ENCODE assay signal across 11 mouse cellular contexts in genomic region chr6:87779174-87780165, GRCm38 (mm10). TPM values are rescaled to one million over a fixed set of nuclear protein-coding genes. Genes with fewer than 3 reads are reported as not detected.
DNase-seq lines count a peak whose midpoint lies in the region; ATAC-seq and TF ChIP-seq lines count a peak whose summit lies in the region.
"Had no signal": no experiment of that assay in that cellular context is flagged by ENCODE, and none has a peak within 500 bp of the region (broad histone marks: within the 10 kb centered on the region; RNA-seq: fewer than 3 reads in every experiment).

No protein-coding gene starts in this region.

- H3K4me2 ChIP-seq in heart, embryonic 15.5 days: no peak overlapping the region
- H3K4me2 ChIP-seq in hindbrain, embryonic 11.5 days (replicated peaks; ENCODE audit: low read depth, low read length): no peak overlapping the region
- H3K4me2 ChIP-seq: embryonic facial prominence, embryonic 12.5 days; lung, embryonic 15.5 days had no signal

- WGBS in heart, embryonic 15.5 days: 85% methylated on average over 11 of the region's 11 CpGs
- 85% methylated on average over 11 of the region's 11 CpGs for WGBS in hindbrain, embryonic 11.5 days

- no peaks in the 10 kb centered on the region for H3K9me3 ChIP-seq in heart, embryonic 15.5 days (replicated peaks)
- no peaks in the 10 kb centered on the region for H3K9me3 ChIP-seq in hindbrain, embryonic 11.5 days (ENCODE audit: control insufficient read depth, low read length)
- H3K9me3 ChIP-seq: embryonic facial prominence, embryonic 12.5 days; lung, embryonic 15.5 days had no signal

- intact Hi-C loops in heart, postnatal 25 days (cut with DNase I): no loop called here

- H3K27ac ChIP-seq in heart, embryonic 15.5 days: no peak overlapping the region
- no peak overlapping the region for H3K27ac ChIP-seq in hindbrain, embryonic 11.5 days (ENCODE audit: low read depth, low read length)
- H3K27ac ChIP-seq: embryonic facial prominence, embryonic 12.5 days; lung, embryonic 15.5 days had no signal

- peaks cover 15% of the 10 kb centered on the region for H3K4me1 ChIP-seq in heart, embryonic 15.5 days (replicated peaks)
- H3K4me1 ChIP-seq in hindbrain, embryonic 11.5 days (replicated peaks; ENCODE audit: control insufficient read depth, insufficient read depth, low read length): no peaks in the 10 kb centered on the region
- H3K4me1 ChIP-seq: embryonic facial prominence, embryonic 12.5 days had no signal

- no peak overlapping the region for H3K4me3 ChIP-seq in heart, embryonic 15.5 days
- H3K4me3 ChIP-seq in hindbrain, embryonic 11.5 days (ENCODE audit: low read depth, low read length): no peak overlapping the region
- H3K4me3 ChIP-seq: embryonic facial prominence, embryonic 12.5 days; lung, embryonic 15.5 days had no signal

- H3K9ac ChIP-seq in heart, embryonic 15.5 days: no peak overlapping the region
- no peak overlapping the region for H3K9ac ChIP-seq in hindbrain, embryonic 11.5 days (ENCODE audit: low read depth, low read length)
- H3K9ac ChIP-seq: embryonic facial prominence, embryonic 12.5 days; lung, embryonic 15.5 days had no signal

- peak; percentile 4; the same call in 1 of the 2 replicates for TF ChIP-seq CTCF in brain, embryonic 14.5 days (IDR thresholded peaks at IDR 0.05; ENCODE audit: borderline replicate concordance, extremely low read depth, insufficient read depth, insufficient read length)

- no peak for TF ChIP-seq POLR2A in brain, embryonic 14.5 days (IDR thresholded peaks at IDR 0.05; ENCODE audit: borderline replicate concordance, extremely low read depth, insufficient read depth, insufficient read length, poor library complexity, severe bottlenecking)

- H3K36me3 ChIP-seq in heart, embryonic 15.5 days: no peaks in the 10 kb centered on the region
- no peaks in the 10 kb centered on the region for H3K36me3 ChIP-seq in hindbrain, embryonic 11.5 days (ENCODE audit: control insufficient read depth, insufficient read depth, low read length)
- H3K36me3 ChIP-seq: embryonic facial prominence, embryonic 12.5 days; lung, embryonic 15.5 days had no signal

- no peaks in the 10 kb centered on the region for H3K27me3 ChIP-seq in heart, embryonic 15.5 days
- H3K27me3 ChIP-seq in hindbrain, embryonic 11.5 days (ENCODE audit: control insufficient read depth, insufficient read depth, low read length): no peaks in the 10 kb centered on the region
- H3K27me3 ChIP-seq: embryonic facial prominence, embryonic 12.5 days; lung, embryonic 15.5 days had no signal

- peak; percentile 40; the same call in 1 of the 2 replicates for ATAC-seq in heart, embryonic 15.5 days (replicated peaks; ENCODE audit: insufficient number of reproducible peaks, insufficient read depth, low FRiP score, low read depth)
- ATAC-seq in monocyte, adult 5-6 weeks (replicated peaks; ENCODE audit: insufficient number of reproducible peaks, low FRiP score, low TSS enrichment, poor library complexity, severe bottlenecking): 0 out of 2 replicates have a peak, but pooled peaks have one; percentile 33
- ATAC-seq in hindbrain, embryonic 11.5 days (ENCODE audit: low FRiP score): no peak

- DNase-seq in heart, postnatal 25 days (ENCODE audit: low spot score): no peak
- DNase-seq in lung, postnatal 10 days: peak; percentile 20
- DNase-seq in lung, adult 18-20 months: no peak
- DNase-seq in brain, embryonic 14.5 days (ENCODE audit: low read depth): no peak
- no peak for DNase-seq in hindbrain, embryonic 11.5 days (ENCODE audit: low spot score)
- DNase-seq in layer of hippocampus, postnatal 36 days: no peak

RNA-seq across cellular contexts. Expression of gene Gp9, which starts 1.6 kb away (rescaled TPM):
- 3.9 and 4.2 TPM in 2 replicates for polyA plus RNA-seq in heart, embryonic 15.5 days (2015; fragmentation: Nextera tagmentation; extraction: Ambion mirVana)
- 1 to 10 TPM in 1 of 2 experiments, under 1 TPM in 1; 0.78 to 1.2 TPM for total RNA-seq in heart, postnatal 25 days (2021)
- 0.50 and 1.3 TPM in 2 replicates for polyA plus RNA-seq in brain, embryonic 14.5 days (2012; rRNA removed)
- 1.9 to 42.8 TPM (median 3.1 TPM) in 3 replicates for total RNA-seq in monocyte, adult 5-6 weeks (2017)
- 1.4 and 2.2 TPM in 2 replicates for polyA plus RNA-seq in hindbrain, embryonic 11.5 days (2014; fragmentation: Nextera tagmentation; extraction: Ambion mirVana)
- 1 to 10 TPM in 1 of 2 experiments, under 1 TPM in 1; 0.82 to 1.5 TPM for total RNA-seq in layer of hippocampus, postnatal 36 days (2021)

RNA-seq across cellular contexts. Expression of gene Rab43, which starts 32.5 kb away (rescaled TPM):
- 8.2 and 10.2 TPM in 2 replicates for polyA plus RNA-seq in heart, embryonic 15.5 days (2015; fragmentation: Nextera tagmentation; extraction: Ambion mirVana)
- 10 to 100 TPM; 12.5 to 15.7 TPM for total RNA-seq in heart, postnatal 25 days (2021)
- 13.4 and 14.3 TPM in 2 replicates for polyA plus RNA-seq in brain, embryonic 14.5 days (2012; rRNA removed)
- total RNA-seq in monocyte, adult 5-6 weeks (2017): 33.6 to 48.6 TPM (median 34.7 TPM) in 3 replicates
- 5.0 and 6.8 TPM in 2 replicates for polyA plus RNA-seq in hindbrain, embryonic 11.5 days (2014; fragmentation: Nextera tagmentation; extraction: Ambion mirVana)
- 10 to 100 TPM; 15.5 to 16.7 TPM for total RNA-seq in layer of hippocampus, postnatal 36 days (2021)

RNA-seq across cellular contexts. Expression of gene Efcc1, which starts 48.8 kb away (rescaled TPM):
- polyA plus RNA-seq in heart, embryonic 15.5 days (2015; fragmentation: Nextera tagmentation; extraction: Ambion mirVana): 0.77 and 0.99 TPM in 2 replicates
- 1 to 10 TPM in 1 of 2 experiments, under 1 TPM in 1; 0.95 to 1.4 TPM for total RNA-seq in heart, postnatal 25 days (2021)
- 2.0 and 4.6 TPM in 2 replicates for polyA plus RNA-seq in brain, embryonic 14.5 days (2012; rRNA removed)
- total RNA-seq in monocyte, adult 5-6 weeks (2017): not detected in 3 replicates
- polyA plus RNA-seq in hindbrain, embryonic 11.5 days (2014; fragmentation: Nextera tagmentation; extraction: Ambion mirVana): 5.6 and 7.7 TPM in 2 replicates
- total RNA-seq in layer of hippocampus, postnatal 36 days (2021): 1 to 10 TPM; 3.8 to 5.8 TPM
- total RNA-seq: neutrophil, adult 5-6 weeks had no signal

RNA-seq across cellular contexts. Expression of gene Gm45140, which starts 56.1 kb away (rescaled TPM):
- 2.2 TPM in 2 replicates for polyA plus RNA-seq in heart, embryonic 15.5 days (2015; fragmentation: Nextera tagmentation; extraction: Ambion mirVana)
- total RNA-seq in heart, postnatal 25 days (2021): 1 to 10 TPM; 1.2 to 1.6 TPM
- polyA plus RNA-seq in brain, embryonic 14.5 days (2012; rRNA removed): 5.9 and 6.8 TPM in 2 replicates
- 27.5 to 45.6 TPM (median 37.9 TPM) in 3 replicates for total RNA-seq in monocyte, adult 5-6 weeks (2017)
- 3.2 and 3.8 TPM in 2 replicates for polyA plus RNA-seq in hindbrain, embryonic 11.5 days (2014; fragmentation: Nextera tagmentation; extraction: Ambion mirVana)
- 1 to 10 TPM; 1.8 to 3.4 TPM for total RNA-seq in layer of hippocampus, postnatal 36 days (2021)

RNA-seq across cellular contexts. Expression of gene Isy1, which starts 59.1 kb away (rescaled TPM):
- polyA plus RNA-seq in heart, embryonic 15.5 days (2015; fragmentation: Nextera tagmentation; extraction: Ambion mirVana): 22.9 and 23.5 TPM in 2 replicates
- total RNA-seq in heart, postnatal 25 days (2021): 10 to 100 TPM; 19.5 to 21.9 TPM
- polyA plus RNA-seq in brain, embryonic 14.5 days (2012; rRNA removed): 31.3 and 38.3 TPM in 2 replicates
- 60.7 to 130 TPM (median 83.6 TPM) in 3 replicates for total RNA-seq in monocyte, adult 5-6 weeks (2017)
- polyA plus RNA-seq in hindbrain, embryonic 11.5 days (2014; fragmentation: Nextera tagmentation; extraction: Ambion mirVana): 57.7 and 61.7 TPM in 2 replicates
- total RNA-seq in layer of hippocampus, postnatal 36 days (2021): 10 to 100 TPM; 29.6 to 30.0 TPM
